Mouse (Mus musculus) hindbrain, embryonic 15.5 days (tissue): Measurements from ENCODE around the gene Flywch2. TPM values are rescaled to one million over a fixed set of nuclear protein-coding genes. Genes with fewer than 3 reads are reported as not detected.

Experiments
- ATAC-seq: fragments of 200-750 bp; cut with Nextera tagmentation; 2 replicates; pipeline ENCODE4 v1.8.0; 2017; ENCODE audit warnings: low read depth, moderate number of reproducible peaks, moderate TSS enrichment; ENCODE audit not compliant: low FRiP score
- H3K27ac ChIP-seq: fragments of 300-500 bp; sonication (generic); replicated peaks from 2 replicates; pipeline ENCODE4 v1.5.1; 2015; ENCODE audit warnings: mild to moderate bottlenecking, inconsistent platforms
- H3K27me3 ChIP-seq: fragments of 300-500 bp; sonication (generic); 2 replicates; pipeline ENCODE4 v1.6.1; 2015; ENCODE audit warnings: control low read depth, inconsistent platforms
- H3K36me3 ChIP-seq: fragments of 300-500 bp; sonication (generic); 2 replicates; pipeline ENCODE4 v1.6.1; 2015; ENCODE audit warnings: control low read depth, inconsistent platforms
- H3K4me1 ChIP-seq: fragments of 300-500 bp; sonication (generic); replicated peaks from 2 replicates; pipeline ENCODE4 v1.6.1; 2015; ENCODE audit warnings: control low read depth, inconsistent platforms
- H3K4me2 ChIP-seq: fragments of 300-500 bp; sonication (generic); 2 replicates; pipeline ENCODE4 v1.6.1; 2015; ENCODE audit warnings: moderate library complexity, mild to moderate bottlenecking, inconsistent platforms
- H3K4me3 ChIP-seq: fragments of 300-500 bp; sonication (generic); 2 replicates; pipeline ENCODE4 v1.5.1; 2015; ENCODE audit warnings: mild to moderate bottlenecking, inconsistent platforms
- H3K9ac ChIP-seq: fragments of 300-500 bp; sonication (generic); 2 replicates; pipeline ENCODE4 v1.6.1; 2015; ENCODE audit warnings: inconsistent platforms
- H3K9me3 ChIP-seq: fragments of 300-500 bp; sonication (generic); 2 replicates; pipeline ENCODE4 v1.6.1; 2016; ENCODE audit warnings: control low read depth, inconsistent platforms
- WGBS: fragments of 180-500 bp; shearing (Covaris S2); methylation state at CpG from one replicate; pipeline ENCODE4 v1.1.7; 2015; 5-methylcytosine and 5-hydroxymethylcytosine counted together
- microRNA-seq: library from miRNA; unstranded; fragments of <30 nt; microRNA quantifications from one replicate; pipeline ENCODE4, GENCODE M21; 2016
- polyA plus RNA-seq: library from polyadenylated mRNA; unstranded; fragments of >200 nt; fragmentation: Nextera tagmentation; extraction: Ambion mirVana; gene quantifications from 2 replicates; pipeline ENCODE4 v1.2.1, GENCODE M21; 2015

Gene Flywch2
- polyA plus RNA-seq, 1 experiment from 2014 or later = 83.9 TPM

DNA sequence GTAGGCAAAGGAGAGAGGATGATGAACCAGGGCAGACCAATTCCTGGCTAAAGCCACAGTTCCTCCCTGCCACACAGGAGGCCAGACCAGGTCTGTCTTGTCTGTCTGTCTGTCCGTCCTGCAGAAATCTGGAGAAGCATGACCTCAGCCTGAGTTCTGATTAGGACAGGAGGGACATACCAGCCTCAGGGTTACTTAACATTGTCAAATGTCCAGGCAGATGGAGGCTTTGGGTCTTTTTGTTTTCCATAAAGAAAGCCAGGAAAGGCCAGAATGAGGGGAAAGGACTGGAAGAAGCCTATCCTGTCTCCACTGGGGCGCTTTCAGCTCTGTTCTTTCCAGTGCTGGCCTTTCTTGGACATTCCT is 47.1 kb downstream of the Flywch2 start:
- WGBS = 40% methylated on average over 2 of the region's 2 CpGs

DNA sequence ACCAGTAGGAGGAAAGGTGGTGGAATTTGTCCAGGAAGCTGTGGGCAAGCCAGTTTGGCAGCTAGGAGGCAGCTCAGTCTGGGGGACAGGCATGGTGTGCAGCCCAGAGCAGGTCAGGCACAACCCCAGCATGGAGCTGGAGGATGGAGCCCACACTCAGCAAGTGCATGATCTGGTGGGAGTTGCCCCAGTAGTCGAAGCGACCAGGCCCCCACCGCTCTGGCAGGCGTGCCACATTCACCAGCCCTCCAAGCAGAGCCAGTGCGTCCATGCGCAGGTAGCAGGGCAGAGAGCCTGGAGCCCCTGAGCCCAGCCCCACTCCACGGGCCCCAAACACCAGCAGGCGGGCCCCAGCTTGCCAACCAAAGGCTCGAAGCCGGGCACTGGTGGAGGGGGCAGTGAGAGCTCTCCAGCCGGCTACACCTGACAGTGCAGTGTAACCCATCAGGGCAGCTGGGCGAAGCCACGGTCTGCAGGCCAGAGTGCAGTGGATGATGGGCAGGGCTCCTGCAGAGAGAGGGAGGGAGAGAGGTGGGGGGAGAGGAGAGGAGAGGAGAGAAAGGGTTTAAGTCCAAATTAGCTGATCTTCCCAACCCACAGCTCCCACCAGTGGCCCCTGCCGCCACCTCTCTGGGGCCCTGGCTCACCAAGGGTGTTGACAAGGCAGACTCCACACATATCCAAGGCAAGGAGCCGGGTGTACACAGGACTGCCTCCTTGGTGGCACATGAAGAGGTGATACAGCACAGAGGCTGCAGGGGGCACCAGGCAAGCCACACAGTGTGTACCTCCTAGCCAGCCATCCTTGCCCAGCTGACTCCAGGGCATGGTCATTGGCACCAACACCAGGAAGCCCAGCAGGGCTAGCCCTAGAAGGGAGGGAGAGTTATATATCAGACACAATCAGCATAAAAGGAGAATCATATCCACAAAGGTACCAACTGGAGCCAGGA is 48.1 kb downstream of the Flywch2 start:
- H3K9me3 ChIP-seq = no peaks in the 10 kb centered on the region
- H3K4me1 ChIP-seq = peaks cover 36% of the 10 kb centered on the region
- no peak overlapping the region for H3K9ac ChIP-seq
- peak overlapping the region; percentile 89 for H3K4me2 ChIP-seq
- ATAC-seq = no peak
- peaks cover 21% of the 10 kb centered on the region for H3K27me3 ChIP-seq
- 62% methylated on average over 15 of the region's 15 CpGs for WGBS
- H3K27ac ChIP-seq = no peak overlapping the region
- H3K4me3 ChIP-seq = peak overlapping the region; percentile 73; the same call in 1 of the 2 replicates
- 0 out of 2 replicates have a peak, but pooled peaks cover 12% of the 10 kb centered on the region for H3K36me3 ChIP-seq

More for the DNA sequence above, 47.1 kb downstream of the Flywch2 start:
- Histone ChIP-seq H3K9ac (peak overlapping the region; percentile 75), H3K4me2 (peak overlapping the region; percentile 89), H3K36me3 (0 out of 2 replicates have a peak, but pooled peaks cover 12% of the 10 kb centered on the region), H3K4me3 (peak overlapping the region; percentile 73), H3K27ac (peak overlapping the region; percentile 84), H3K27me3 (peaks cover 31% of the 10 kb centered on the region), H3K9me3 (no peaks in the 10 kb centered on the region), H3K4me1 (peaks cover 36% of the 10 kb centered on the region)
- no peak for ATAC-seq

DNA sequence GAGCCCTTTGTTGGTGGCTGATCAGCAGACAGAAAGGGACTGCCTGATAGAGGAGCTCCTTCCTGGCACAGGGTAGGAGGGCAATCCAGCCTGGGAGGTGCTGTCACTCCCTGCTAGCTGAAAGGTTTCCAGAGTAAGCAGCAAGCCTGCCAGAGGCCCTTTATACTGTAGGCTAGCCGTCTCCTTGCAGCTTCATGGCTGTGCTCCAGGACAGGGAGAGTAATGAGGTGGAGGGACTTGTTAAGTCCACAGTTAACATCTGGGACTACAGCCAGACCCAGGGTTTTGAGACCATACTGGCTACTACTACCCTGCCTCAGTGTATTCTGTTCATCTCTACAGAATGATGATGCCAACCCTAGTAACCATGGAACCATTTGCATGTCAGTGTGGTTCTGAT is 51.5 kb downstream of the Flywch2 start:
- no peak overlapping the region for H3K9ac ChIP-seq
- no peak overlapping the region for H3K4me2 ChIP-seq
- ATAC-seq = no peak
- no peak overlapping the region for H3K27ac ChIP-seq
- no peaks in the 10 kb centered on the region for H3K9me3 ChIP-seq
- peaks cover 21% of the 10 kb centered on the region for H3K4me1 ChIP-seq
- 0 out of 2 replicates have a peak, but pooled peaks cover 12% of the 10 kb centered on the region for H3K36me3 ChIP-seq
- no peaks in the 10 kb centered on the region for H3K27me3 ChIP-seq
- WGBS = 45% methylated on average over 1 of the region's 1 CpGs
- no peak overlapping the region for H3K4me3 ChIP-seq

DNA sequence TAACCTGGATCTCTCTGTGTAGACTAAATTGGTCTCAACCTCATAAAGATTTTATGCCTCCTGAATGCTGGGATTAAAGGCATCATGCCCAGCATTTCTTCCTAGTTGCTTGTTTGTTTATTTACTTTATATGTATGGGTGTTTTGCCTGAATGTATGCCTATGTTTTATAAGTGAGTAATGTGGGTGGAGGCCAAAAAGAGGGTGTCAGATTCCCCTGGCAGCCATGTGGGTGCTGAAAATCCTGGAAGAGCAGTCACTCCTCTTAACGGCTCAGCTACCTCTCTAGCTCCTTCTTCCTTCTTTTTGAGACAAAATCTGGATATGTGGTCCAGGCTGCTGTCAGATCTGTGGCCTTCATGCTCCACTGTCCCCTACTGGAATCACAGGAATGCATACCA is 55.4 kb downstream of the Flywch2 start:
- no peaks in the 10 kb centered on the region for H3K27me3 ChIP-seq
- ATAC-seq = no peak
- WGBS = 77% methylated on average over 1 of the region's 1 CpGs
- peaks cover 13% of the 10 kb centered on the region for H3K4me1 ChIP-seq
- H3K9me3 ChIP-seq = no peaks in the 10 kb centered on the region
- H3K9ac ChIP-seq = no peak overlapping the region
- no peak overlapping the region for H3K4me3 ChIP-seq
- H3K4me2 ChIP-seq = no peak overlapping the region
- no peak overlapping the region for H3K27ac ChIP-seq
- no peaks in the 10 kb centered on the region for H3K36me3 ChIP-seq

Small RNA genes within 50 kb of the gene (microRNA-seq; reads per million reads assigned to microRNA genes)
- gene Mir5125 = 0.65 reads per million

Other genes starting within 250 kb of the Flywch2 start
- 17.3 and 19.8 TPM in 2 replicates for gene Zfp213, start 221.8 kb downstream of the Flywch2 start, polyA plus RNA-seq
- gene Zfp13, start 186.6 kb downstream of the Flywch2 start, polyA plus RNA-seq = 24.3 and 29.3 TPM in 2 replicates
- 0.05 and 0.25 TPM in 2 replicates for gene Zscan10, start 185.2 kb downstream of the Flywch2 start, polyA plus RNA-seq
- gene Mmp25, start 140.8 kb downstream of the Flywch2 start, polyA plus RNA-seq = 1.7 TPM in 2 replicates
- gene Bicdl2, start 125.6 kb downstream of the Flywch2 start, polyA plus RNA-seq = 0.13 TPM in 1 of 2 replicates, not detected in the other
- 127 and 138 TPM in 2 replicates for gene Hcfc1r1, start 112.5 kb downstream of the Flywch2 start, polyA plus RNA-seq
- 40.5 and 43.5 TPM in 2 replicates for gene Thoc6, start 112.2 kb downstream of the Flywch2 start, polyA plus RNA-seq
- 3.3 and 5.3 TPM in 2 replicates for gene Tnfrsf12a, start 108.6 kb downstream of the Flywch2 start, polyA plus RNA-seq
- gene Cldn6, start 106.8 kb downstream of the Flywch2 start, polyA plus RNA-seq = 0.38 and 0.66 TPM in 2 replicates
- gene Cldn9, start 102.1 kb downstream of the Flywch2 start, polyA plus RNA-seq = 1.2 and 1.8 TPM in 2 replicates
- gene 1520401A03Rik, start 63.3 kb downstream of the Flywch2 start, polyA plus RNA-seq = 0.13 and 0.41 TPM in 2 replicates
- 19.8 and 21.8 TPM in 2 replicates for gene Pkmyt1, start 59.7 kb downstream of the Flywch2 start, polyA plus RNA-seq
- gene Paqr4, start 45.2 kb downstream of the Flywch2 start, polyA plus RNA-seq = 67.0 and 75.2 TPM in 2 replicates
- gene Kremen2, start 40.2 kb downstream of the Flywch2 start, polyA plus RNA-seq = 1.5 TPM in 2 replicates
- 204 and 209 TPM in 2 replicates for gene Flywch1, start 14.5 kb downstream of the Flywch2 start, polyA plus RNA-seq
- 480 and 502 TPM in 2 replicates for gene Srrm2, start 4.5 kb upstream of the Flywch2 start, polyA plus RNA-seq
- 1,257 and 1,293 TPM in 2 replicates for gene Elob, start 43.1 kb upstream of the Flywch2 start, polyA plus RNA-seq
- 0.17 and 0.35 TPM in 2 replicates for gene Prss33, start 50.0 kb upstream of the Flywch2 start, polyA plus RNA-seq
- gene Prss32, start 57.8 kb upstream of the Flywch2 start, polyA plus RNA-seq = not detected in 2 replicates
- 1.3 and 1.8 TPM in 2 replicates for gene Prss41, start 58.1 kb upstream of the Flywch2 start, polyA plus RNA-seq
- not detected in 2 replicates for gene Prss21, start 82.0 kb upstream of the Flywch2 start, polyA plus RNA-seq
- gene Dcpp1, start 94.8 kb upstream of the Flywch2 start, polyA plus RNA-seq = not detected in 2 replicates
- gene Dcpp2, start 94.8 kb upstream of the Flywch2 start, polyA plus RNA-seq = not detected in 2 replicates
- gene Dcpp3, start 131.4 kb upstream of the Flywch2 start, polyA plus RNA-seq = not detected in 2 replicates
- gene Sbp, start 155.6 kb upstream of the Flywch2 start, polyA plus RNA-seq = not detected in 2 replicates
- not detected in 2 replicates for gene Sbpl, start 169.2 kb upstream of the Flywch2 start, polyA plus RNA-seq
- gene Prss30, start 194.5 kb upstream of the Flywch2 start, polyA plus RNA-seq = 0.18 TPM in 1 of 2 replicates, not detected in the other
- not detected in 2 replicates for gene Prss22, start 212.0 kb upstream of the Flywch2 start, polyA plus RNA-seq